Mouse (Mus musculus): ENCODE data around the gene Cald1. TPM values are rescaled to one million over a fixed set of nuclear protein-coding genes. Genes with fewer than 3 reads are reported as not detected.

The Cald1 gene
- polyA plus RNA-seq, 1 experiment, result 0.63 TPM

DNA sequence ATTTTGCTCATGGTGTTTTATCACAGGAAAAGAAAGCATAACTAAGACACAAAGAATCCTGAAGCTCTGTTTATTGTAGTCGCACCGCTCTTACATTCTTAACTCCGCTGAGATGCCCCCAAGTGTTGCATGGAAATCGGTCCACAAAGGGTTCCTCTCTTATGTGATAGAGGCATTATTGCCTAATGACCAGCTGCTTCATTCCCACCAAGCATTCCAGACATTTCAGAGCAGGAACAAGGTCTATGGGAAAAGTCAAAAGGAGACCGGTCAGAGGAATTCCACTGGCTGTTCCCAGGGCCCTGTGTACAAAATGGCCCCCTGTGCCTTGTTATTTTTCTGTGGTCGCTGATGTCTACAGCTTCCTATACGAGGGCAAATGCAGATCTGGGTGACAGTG is 53.0 kb downstream of the Cald1 start:
- Histone ChIP-seq H3K4me1 (ENCODE audit: control insufficient read depth) (no peaks in the 10 kb centered on the region), H3K36me3 (ENCODE audit: control insufficient read depth) (no peaks in the 10 kb centered on the region), H3K4me3 (replicated peaks) (no peak overlapping the region), H3K27me3 (ENCODE audit: control insufficient read depth) (no peaks in the 10 kb centered on the region), H3K9me3 (ENCODE audit: control insufficient read depth, low read length) (no peaks in the 10 kb centered on the region)
- TF ChIP-seq TAL1 (IDR thresholded peaks at IDR 0.05; ENCODE audit: low read length), result no peak
- TF ChIP-seq GATA1 (IDR thresholded peaks at IDR 0.05; ENCODE audit: low read length), result no peak

DNA sequence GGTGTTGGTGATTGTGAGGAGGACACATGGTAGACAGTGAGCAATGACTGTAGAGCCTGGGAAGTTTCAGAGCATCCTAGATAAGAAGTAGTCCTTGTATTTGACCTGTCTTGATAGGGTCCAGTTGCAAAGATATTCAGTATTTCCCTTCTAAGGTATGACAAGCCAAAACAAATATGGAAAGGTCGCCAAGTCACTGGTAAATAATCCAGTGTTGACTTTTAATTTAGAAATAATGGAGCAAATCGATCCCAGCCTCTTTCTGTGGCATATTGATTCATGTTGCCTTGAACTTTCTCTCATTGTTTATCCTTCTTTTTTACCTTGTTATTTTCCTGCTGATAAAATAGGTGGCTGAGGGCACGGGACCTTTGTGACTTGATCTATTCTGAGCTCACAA is 57.4 kb downstream of the Cald1 start:
- TF ChIP-seq TAL1 (IDR thresholded peaks at IDR 0.05; ENCODE audit: low read length), result no peak
- TF ChIP-seq GATA1 (IDR thresholded peaks at IDR 0.05; ENCODE audit: low read length), result no peak
- no peak overlapping the region for H3K4me3 ChIP-seq (replicated peaks)
- no peaks in the 10 kb centered on the region for H3K9me3 ChIP-seq (ENCODE audit: control insufficient read depth, low read length)
- no peaks in the 10 kb centered on the region for H3K36me3 ChIP-seq (ENCODE audit: control insufficient read depth)
- H3K4me1 ChIP-seq (ENCODE audit: control insufficient read depth), result no peaks in the 10 kb centered on the region
- no peaks in the 10 kb centered on the region; the same call in 1 of the 2 replicates for H3K27me3 ChIP-seq (ENCODE audit: control insufficient read depth)

- Histone ChIP-seq H3K36me3 (ENCODE audit: control insufficient read depth) (no peaks in the 10 kb centered on the region), H3K4me3 (replicated peaks) (no peak overlapping the region), H3K27me3 (ENCODE audit: control insufficient read depth) (no peaks in the 10 kb centered on the region; the same call in 1 of the 2 replicates), H3K4me1 (ENCODE audit: control insufficient read depth) (no peaks in the 10 kb centered on the region), H3K9me3 (ENCODE audit: control insufficient read depth, low read length) (no peaks in the 10 kb centered on the region)
- TF ChIP-seq GATA1 (IDR thresholded peaks at IDR 0.05; ENCODE audit: low read length), result no peak
- no peak for TF ChIP-seq TAL1 (IDR thresholded peaks at IDR 0.05; ENCODE audit: low read length)
Observed at GRCm38 (mm10) chr6:34658791-34659190, 60.5 kb downstream of the Cald1 start.

DNA sequence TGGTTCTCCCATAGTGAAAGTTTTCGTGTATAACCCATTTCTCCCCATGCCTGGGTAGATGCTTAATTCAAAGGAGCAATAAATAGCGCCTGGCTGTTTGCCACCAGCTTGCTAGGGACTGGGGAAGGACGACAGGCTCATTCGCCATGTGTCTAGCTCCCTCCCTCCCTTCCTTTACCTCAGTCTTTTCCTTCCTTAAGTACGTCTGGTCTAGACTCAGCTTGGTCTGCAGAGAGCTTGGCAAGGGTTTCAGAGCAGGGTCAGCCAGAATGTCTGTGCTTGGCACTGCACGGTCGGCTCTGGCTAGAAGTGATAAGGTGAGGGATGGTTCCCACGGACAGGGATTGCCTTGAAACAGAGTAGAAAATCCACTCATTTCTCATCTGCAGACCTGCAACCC is 62.4 kb downstream of the Cald1 start:
- Histone ChIP-seq H3K4me1 (ENCODE audit: control insufficient read depth) (no peaks in the 10 kb centered on the region), H3K4me3 (replicated peaks) (no peak overlapping the region), H3K27me3 (ENCODE audit: control insufficient read depth) (no peaks in the 10 kb centered on the region; the same call in 1 of the 2 replicates), H3K9me3 (ENCODE audit: control insufficient read depth, low read length) (no peaks in the 10 kb centered on the region), H3K36me3 (ENCODE audit: control insufficient read depth) (no peaks in the 10 kb centered on the region)
- TF ChIP-seq GATA1 (IDR thresholded peaks at IDR 0.05; ENCODE audit: low read length) (no peak), TAL1 (IDR thresholded peaks at IDR 0.05; ENCODE audit: low read length) (no peak)

DNA sequence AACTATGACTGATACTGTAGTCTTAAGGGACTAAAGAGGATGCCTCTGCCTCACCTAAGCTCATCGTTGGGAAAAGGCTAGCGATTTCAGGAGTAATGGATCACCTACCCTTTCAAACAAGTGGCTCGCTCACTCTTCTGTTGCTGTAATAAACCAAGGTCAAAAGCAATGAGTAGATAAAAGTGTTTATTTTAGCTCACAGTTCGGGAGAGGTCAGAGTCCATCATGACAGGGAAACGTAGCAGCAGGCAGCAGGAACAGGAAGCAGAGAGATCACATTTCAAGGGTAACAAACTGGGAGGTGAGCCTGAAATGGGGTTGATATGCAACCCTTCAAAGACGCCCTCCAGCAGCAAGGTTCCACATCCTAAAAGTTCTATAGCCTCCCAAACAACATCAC is 64.3 kb downstream of the Cald1 start:
- Histone ChIP-seq H3K9me3 (ENCODE audit: control insufficient read depth, low read length) (no peaks in the 10 kb centered on the region), H3K4me1 (ENCODE audit: control insufficient read depth) (no peaks in the 10 kb centered on the region), H3K4me3 (replicated peaks) (no peak overlapping the region), H3K27me3 (ENCODE audit: control insufficient read depth) (no peaks in the 10 kb centered on the region; the same call in 1 of the 2 replicates), H3K36me3 (ENCODE audit: control insufficient read depth) (no peaks in the 10 kb centered on the region)
- TF ChIP-seq GATA1 (IDR thresholded peaks at IDR 0.05; ENCODE audit: low read length) (no peak), TAL1 (IDR thresholded peaks at IDR 0.05; ENCODE audit: low read length) (no peak)

DNA sequence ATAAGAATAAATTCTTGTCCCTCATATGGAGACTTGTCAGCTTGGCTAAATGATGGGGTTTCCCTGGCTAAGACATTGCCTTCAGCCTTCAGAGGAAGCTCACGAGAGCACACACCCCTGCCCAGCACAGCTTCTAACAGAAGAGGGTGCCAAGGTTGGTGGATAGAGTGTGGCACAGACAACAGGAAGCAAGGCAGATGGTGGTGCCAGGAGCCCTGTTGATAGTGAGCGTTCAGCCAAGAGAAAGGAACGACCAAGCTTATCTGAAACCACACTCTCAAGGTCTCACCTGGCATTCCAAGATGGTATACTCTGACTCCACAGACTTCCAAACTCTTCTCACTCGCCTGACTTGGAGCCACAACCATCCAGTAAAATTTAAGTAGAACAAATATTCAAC is 66.0 kb downstream of the Cald1 start:
- Histone ChIP-seq H3K9me3 (ENCODE audit: control insufficient read depth, low read length) (no peaks in the 10 kb centered on the region), H3K4me1 (ENCODE audit: control insufficient read depth) (no peaks in the 10 kb centered on the region), H3K36me3 (ENCODE audit: control insufficient read depth) (no peaks in the 10 kb centered on the region), H3K4me3 (replicated peaks) (no peak overlapping the region), H3K27me3 (ENCODE audit: control insufficient read depth) (no peaks in the 10 kb centered on the region; the same call in 1 of the 2 replicates)
- TF ChIP-seq TAL1 (IDR thresholded peaks at IDR 0.05; ENCODE audit: low read length) (no peak), GATA1 (IDR thresholded peaks at IDR 0.05; ENCODE audit: low read length) (no peak)

DNA sequence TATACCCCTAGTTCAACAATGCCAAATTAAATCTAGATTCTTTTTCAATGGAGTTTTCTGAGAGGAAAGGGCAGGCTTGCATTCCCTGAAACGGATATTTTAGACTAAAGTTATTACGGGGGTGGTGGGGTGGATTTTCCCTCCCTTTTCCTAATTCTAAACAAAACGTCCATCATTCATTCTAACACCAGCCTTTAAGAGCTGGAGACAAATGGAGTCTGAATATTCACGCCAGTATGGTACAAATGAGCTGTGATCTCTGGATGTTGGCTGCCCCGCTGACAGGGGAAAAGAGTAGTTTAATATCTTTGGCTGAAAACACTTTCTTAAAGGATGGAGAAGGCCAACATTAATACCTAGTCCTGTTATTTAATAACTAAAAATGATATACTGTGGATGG is 66.4 kb downstream of the Cald1 start:
- H3K9me3 ChIP-seq (ENCODE audit: control insufficient read depth, low read length), result no peaks in the 10 kb centered on the region
- TF ChIP-seq GATA1 (IDR thresholded peaks at IDR 0.05; ENCODE audit: low read length), result no peak
- no peak for TF ChIP-seq TAL1 (IDR thresholded peaks at IDR 0.05; ENCODE audit: low read length)
- no peak overlapping the region for H3K4me3 ChIP-seq (replicated peaks)
- H3K27me3 ChIP-seq (ENCODE audit: control insufficient read depth), result no peaks in the 10 kb centered on the region; the same call in 1 of the 2 replicates
- H3K4me1 ChIP-seq (ENCODE audit: control insufficient read depth), result no peaks in the 10 kb centered on the region
- no peaks in the 10 kb centered on the region for H3K36me3 ChIP-seq (ENCODE audit: control insufficient read depth)

DNA sequence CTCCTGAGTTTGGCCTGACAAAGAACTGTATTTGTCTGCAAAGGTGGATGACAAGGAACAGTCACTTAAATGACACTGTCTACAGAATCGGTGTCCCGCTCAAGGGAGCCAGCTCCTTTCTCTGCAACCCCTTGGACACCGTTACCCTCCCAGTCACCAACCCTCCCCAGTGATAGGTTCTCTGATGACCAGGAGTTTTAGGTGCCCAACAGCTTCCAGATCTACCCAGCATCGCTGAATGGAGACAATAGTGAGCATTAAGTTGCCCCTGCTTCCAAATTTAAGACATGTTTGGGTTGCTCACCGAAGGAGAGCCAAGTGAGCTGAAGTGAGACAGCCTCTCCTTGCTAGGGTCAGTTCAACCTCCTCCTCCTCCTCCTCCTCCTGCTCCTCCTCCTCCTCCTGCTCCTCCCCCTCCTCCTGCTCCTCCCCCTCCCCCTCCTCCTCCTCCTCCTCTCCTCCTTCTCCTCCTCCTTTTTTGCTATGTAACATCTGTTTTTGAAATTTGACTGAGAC is 70.5 kb downstream of the Cald1 start:
- Histone ChIP-seq H3K4me3 (replicated peaks) (no peak overlapping the region), H3K36me3 (ENCODE audit: control insufficient read depth) (no peaks in the 10 kb centered on the region), H3K4me1 (ENCODE audit: control insufficient read depth) (no peaks in the 10 kb centered on the region), H3K27me3 (ENCODE audit: control insufficient read depth) (no peaks in the 10 kb centered on the region), H3K9me3 (ENCODE audit: control insufficient read depth, low read length) (no peaks in the 10 kb centered on the region)
- TF ChIP-seq GATA1 (IDR thresholded peaks at IDR 0.05; ENCODE audit: low read length) (no peak), TAL1 (IDR thresholded peaks at IDR 0.05; ENCODE audit: low read length) (no peak)

- H3K27me3 ChIP-seq (ENCODE audit: control insufficient read depth), result no peaks in the 10 kb centered on the region
- no peaks in the 10 kb centered on the region for H3K9me3 ChIP-seq (ENCODE audit: control insufficient read depth, low read length)
- H3K4me3 ChIP-seq (replicated peaks), result no peak overlapping the region
- TF ChIP-seq GATA1 (IDR thresholded peaks at IDR 0.05; ENCODE audit: low read length) (no peak), TAL1 (IDR thresholded peaks at IDR 0.05; ENCODE audit: low read length) (no peak)
- no peaks in the 10 kb centered on the region; the same call in 1 of the 2 replicates for H3K4me1 ChIP-seq (ENCODE audit: control insufficient read depth)
- H3K36me3 ChIP-seq (ENCODE audit: control insufficient read depth), result no peaks in the 10 kb centered on the region
Observed at GRCm38 (mm10) chr6:34671355-34671754, 73.1 kb downstream of the Cald1 start.

- Histone ChIP-seq H3K4me1 (ENCODE audit: control insufficient read depth) (no peaks in the 10 kb centered on the region; the same call in 1 of the 2 replicates), H3K9me3 (ENCODE audit: control insufficient read depth, low read length) (no peaks in the 10 kb centered on the region), H3K4me3 (replicated peaks) (no peak overlapping the region), H3K27me3 (ENCODE audit: control insufficient read depth) (no peaks in the 10 kb centered on the region), H3K36me3 (ENCODE audit: control insufficient read depth) (no peaks in the 10 kb centered on the region)
- TF ChIP-seq TAL1 (IDR thresholded peaks at IDR 0.05; ENCODE audit: low read length) (no peak), GATA1 (IDR thresholded peaks at IDR 0.05; ENCODE audit: low read length) (no peak)
Observed at GRCm38 (mm10) chr6:34674416-34674815, 76.1 kb downstream of the Cald1 start.

Measured in erythroblast, embryonic 14.5 days (primary cell).